Mouse (Mus musculus): Measurements from ENCODE around the gene Grip1.

DNA sequence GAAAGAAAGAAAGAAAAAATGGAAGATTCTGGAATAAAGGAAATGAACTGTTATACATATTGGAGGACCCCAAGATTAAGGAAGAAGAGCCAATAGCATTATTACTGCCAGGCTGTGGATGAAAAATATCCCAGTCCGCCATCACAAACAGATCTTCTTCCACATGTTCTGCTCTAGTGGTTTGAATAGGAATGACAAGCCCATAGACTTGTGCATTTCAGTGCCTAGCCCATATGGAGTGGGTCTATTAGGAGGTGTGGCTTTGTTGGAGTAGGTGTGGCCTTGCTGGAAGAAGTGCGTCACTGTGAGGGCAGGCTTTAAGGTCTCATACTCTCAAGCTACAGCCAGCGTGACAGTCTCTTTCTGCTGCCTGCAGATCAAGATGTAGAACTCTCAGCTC, 670.1 kb downstream of the Grip1 start:
- TF ChIP-seq EP300 (IDR thresholded peaks at IDR 0.05; ENCODE audit: low read depth) (no peak), CTCF (IDR thresholded peaks at IDR 0.05; ENCODE audit: low read depth) (no peak)

Measured in heart, postnatal 0 days (tissue).